Mouse (Mus musculus): Measurements from ENCODE around the gene Ttc7. TPM values are rescaled to one million over a fixed set of nuclear protein-coding genes. Genes with fewer than 3 reads are reported as not detected.

Ttc7 gene
- polyA plus RNA-seq, 2 experiments, result 7.8 to 7.9 TPM

GRCm38 (mm10) chr17:87368481-87368880 lies 85.8 kb downstream of the Ttc7 start:
- H3K36me3 ChIP-seq (replicated peaks; ENCODE audit: control insufficient read depth, insufficient read depth, low read depth), result no peaks in the 10 kb centered on the region
- no peak overlapping the region for H3K27ac ChIP-seq
- no peaks in the 10 kb centered on the region for H3K9me3 ChIP-seq (ENCODE audit: control insufficient read depth, low read length)
- no peaks in the 10 kb centered on the region for H3K27me3 ChIP-seq (ENCODE audit: control insufficient read depth, insufficient read depth, low read length)
- H3K4me2 ChIP-seq (ENCODE audit: low read depth), result no peak overlapping the region
- no peak for DNase-seq (ENCODE audit: low read depth in 3 of 3, low spot score in 3 of 3)
- H3K4me3 ChIP-seq (ENCODE audit: insufficient read depth in 1 of 2, low read depth in 2 of 2, low read length in 2 of 2), result no peak overlapping the region
- peaks cover 5 to 15% of the 10 kb centered on the region in 2 experiments; a peak in 3 of 4 replicates for H3K4me1 ChIP-seq (replicated peaks; ENCODE audit: control insufficient read depth in 2 of 2, insufficient read depth in 2 of 2, low read length in 1 of 2)
- WGBS (ENCODE audit: insufficient replicate concordance), result 76% methylated on average over 10 of the region's 10 CpGs
- ATAC-seq (ENCODE audit: insufficient read depth), result no peak
- no peak overlapping the region for H3K9ac ChIP-seq (replicated peaks)
- TF ChIP-seq EP300 (IDR thresholded peaks at IDR 0.05; ENCODE audit: low read depth), result no peak
- TF ChIP-seq CTCF (IDR thresholded peaks at IDR 0.05; ENCODE audit: low read depth), result no peak

GRCm38 (mm10) chr17:87369270-87369759 lies 86.6 kb downstream of the Ttc7 start:
- H3K36me3 ChIP-seq (replicated peaks; ENCODE audit: control insufficient read depth, insufficient read depth, low read depth), result no peaks in the 10 kb centered on the region
- WGBS (ENCODE audit: insufficient replicate concordance), result 78% methylated on average over 18 of the region's 18 CpGs
- no peaks in the 10 kb centered on the region for H3K9me3 ChIP-seq (ENCODE audit: control insufficient read depth, low read length)
- no peak overlapping the region for H3K27ac ChIP-seq
- no peak overlapping the region for H3K4me3 ChIP-seq (ENCODE audit: insufficient read depth in 1 of 2, low read depth in 2 of 2, low read length in 2 of 2)
- H3K27me3 ChIP-seq (ENCODE audit: control insufficient read depth, insufficient read depth, low read length), result no peaks in the 10 kb centered on the region
- peaks cover 5 to 14% of the 10 kb centered on the region in 2 experiments; a peak in 3 of 4 replicates for H3K4me1 ChIP-seq (replicated peaks; ENCODE audit: control insufficient read depth in 2 of 2, insufficient read depth in 2 of 2, low read length in 1 of 2)
- H3K9ac ChIP-seq (replicated peaks), result no peak overlapping the region
- no peak for ATAC-seq (ENCODE audit: insufficient read depth)
- TF ChIP-seq EP300 (IDR thresholded peaks at IDR 0.05; ENCODE audit: low read depth) (no peak), CTCF (IDR thresholded peaks at IDR 0.05; ENCODE audit: low read depth) (no peak)
- no peak overlapping the region for H3K4me2 ChIP-seq (ENCODE audit: low read depth)
- no peak for DNase-seq (ENCODE audit: low read depth in 3 of 3, low spot score in 3 of 3)

GRCm38 (mm10) chr17:87372189-87372588 lies 89.5 kb downstream of the Ttc7 start:
- no peaks in the 10 kb centered on the region for H3K36me3 ChIP-seq (replicated peaks; ENCODE audit: control insufficient read depth, insufficient read depth, low read depth)
- no peak overlapping the region for H3K27ac ChIP-seq
- H3K9me3 ChIP-seq (ENCODE audit: control insufficient read depth, low read length), result no peaks in the 10 kb centered on the region
- ATAC-seq (ENCODE audit: insufficient read depth) (no peak), DNase-seq (ENCODE audit: low read depth in 3 of 3, low spot score in 3 of 3) (no peak)
- H3K4me2 ChIP-seq (ENCODE audit: low read depth), result no peak overlapping the region
- no peaks in the 10 kb centered on the region for H3K27me3 ChIP-seq (ENCODE audit: control insufficient read depth, insufficient read depth, low read length)
- 76% methylated on average over 7 of the region's 7 CpGs for WGBS (ENCODE audit: insufficient replicate concordance)
- H3K9ac ChIP-seq (replicated peaks), result no peak overlapping the region
- TF ChIP-seq CTCF (IDR thresholded peaks at IDR 0.05; ENCODE audit: low read depth) (no peak), EP300 (IDR thresholded peaks at IDR 0.05; ENCODE audit: low read depth) (no peak)
- H3K4me3 ChIP-seq (ENCODE audit: insufficient read depth in 1 of 2, low read depth in 2 of 2, low read length in 2 of 2), result no peak overlapping the region
- 0 out of 4 replicates have a peak, but pooled peaks cover 0 to 3% of the 10 kb centered on the region in 2 experiments for H3K4me1 ChIP-seq (replicated peaks; ENCODE audit: control insufficient read depth in 2 of 2, insufficient read depth in 2 of 2, low read length in 1 of 2)

GRCm38 (mm10) chr17:87373327-87373726 lies 90.6 kb downstream of the Ttc7 start:
- WGBS (ENCODE audit: insufficient replicate concordance), result 75% methylated on average over 9 of the region's 9 CpGs
- H3K27ac ChIP-seq, result no peak overlapping the region
- H3K27me3 ChIP-seq (ENCODE audit: control insufficient read depth, insufficient read depth, low read length), result no peaks in the 10 kb centered on the region
- H3K9me3 ChIP-seq (ENCODE audit: control insufficient read depth, low read length), result no peaks in the 10 kb centered on the region
- no peaks in the 10 kb centered on the region for H3K36me3 ChIP-seq (replicated peaks; ENCODE audit: control insufficient read depth, insufficient read depth, low read depth)
- no peak overlapping the region for H3K4me2 ChIP-seq (ENCODE audit: low read depth)
- H3K4me3 ChIP-seq (ENCODE audit: insufficient read depth in 1 of 2, low read depth in 2 of 2, low read length in 2 of 2), result no peak overlapping the region
- DNase-seq (ENCODE audit: low read depth in 3 of 3, low spot score in 3 of 3) (no peak), ATAC-seq (ENCODE audit: insufficient read depth) (no peak)
- TF ChIP-seq CTCF (IDR thresholded peaks at IDR 0.05; ENCODE audit: low read depth) (no peak), EP300 (IDR thresholded peaks at IDR 0.05; ENCODE audit: low read depth) (no peak)
- H3K9ac ChIP-seq (replicated peaks), result no peak overlapping the region
- H3K4me1 ChIP-seq (replicated peaks; ENCODE audit: control insufficient read depth in 2 of 2, insufficient read depth in 2 of 2, low read length in 1 of 2), result 0 out of 4 replicates have a peak, but pooled peaks cover 0 to 7% of the 10 kb centered on the region in 2 experiments

GRCm38 (mm10) chr17:87375941-87376511 lies 93.3 kb downstream of the Ttc7 start:
- no peak overlapping the region for H3K4me2 ChIP-seq (ENCODE audit: low read depth)
- H3K27me3 ChIP-seq (ENCODE audit: control insufficient read depth, insufficient read depth, low read length), result no peaks in the 10 kb centered on the region
- H3K9me3 ChIP-seq (ENCODE audit: control insufficient read depth, low read length), result no peaks in the 10 kb centered on the region
- no peak overlapping the region for H3K9ac ChIP-seq (replicated peaks)
- TF ChIP-seq EP300 (IDR thresholded peaks at IDR 0.05; ENCODE audit: low read depth) (no peak), CTCF (IDR thresholded peaks at IDR 0.05; ENCODE audit: low read depth) (no peak)
- H3K4me3 ChIP-seq (ENCODE audit: insufficient read depth in 1 of 2, low read depth in 2 of 2, low read length in 2 of 2), result no peak overlapping the region
- no peaks in the 10 kb centered on the region for H3K36me3 ChIP-seq (replicated peaks; ENCODE audit: control insufficient read depth, insufficient read depth, low read depth)
- 0 out of 4 replicates have a peak, but pooled peaks cover 0 to 7% of the 10 kb centered on the region in 2 experiments for H3K4me1 ChIP-seq (replicated peaks; ENCODE audit: control insufficient read depth in 2 of 2, insufficient read depth in 2 of 2, low read length in 1 of 2)
- DNase-seq (ENCODE audit: low read depth in 3 of 3, low spot score in 3 of 3) (no peak), ATAC-seq (ENCODE audit: insufficient read depth) (peak; percentile 21; the same call in 1 of the 2 replicates)
- H3K27ac ChIP-seq, result no peak overlapping the region
- WGBS (ENCODE audit: insufficient replicate concordance), result 46% methylated on average over 10 of the region's 10 CpGs
